Mouse (Mus musculus): ENCODE measurements around the gene Slc4a4. TPM values are rescaled to one million over a fixed set of nuclear protein-coding genes. Genes with fewer than 3 reads are reported as not detected.

Gene Slc4a4
- total RNA-seq (2021), result 100 to 1,000 TPM; 154 to 161 TPM
- long read RNA-seq, experiment 1, full-length matches to known transcripts, result 14 of 36 reads
- long read RNA-seq, experiment 1, partial matches to known transcripts, result 10 of 36 reads
- long read RNA-seq, experiment 1, other reads (novel, unspliced or antisense), result 12 of 36 reads
- long read RNA-seq, experiment 2, full-length matches to known transcripts, result 34 of 73 reads
- long read RNA-seq, experiment 2, partial matches to known transcripts, result 25 of 73 reads
- long read RNA-seq, experiment 2, other reads (novel, unspliced or antisense), result 14 of 73 reads

GRCm38 (mm10) chr5:88886668-88887555, at the start of gene Slc4a4:
Gene Slc4a4, plus strand, starts transcription at chr5:88886818.
- DNase-seq (ENCODE audit: low spot score in 2 of 2), result peak in 1 of 2 experiments; percentile 34
- Histone ChIP-seq H3K4me3 (peak within 1 kb of the TSS; percentile 72), H3K27ac (peak within 1 kb of the TSS; percentile 92)

GRCm38 (mm10) chr5:88840080-88840798, 46.4 kb upstream of the Slc4a4 start:
- no peak for DNase-seq (ENCODE audit: low spot score in 2 of 2)
- TF ChIP-seq CTCF (conservative IDR thresholded peaks at IDR 0.05), result no peak
- Histone ChIP-seq H3K4me3 (no peak overlapping the region), H3K27ac (no peak overlapping the region)

More at GRCm38 (mm10) chr5:88886668-88887555, at the start of gene Slc4a4:
- no peak for TF ChIP-seq CTCF (conservative IDR thresholded peaks at IDR 0.05)

GRCm38 (mm10) chr5:88857311-88857710, 29.3 kb upstream of the Slc4a4 start:
- TF ChIP-seq CTCF (conservative IDR thresholded peaks at IDR 0.05), result no peak
- Histone ChIP-seq H3K27ac (no peak overlapping the region), H3K4me3 (no peak overlapping the region)
- no peak for DNase-seq (ENCODE audit: low spot score in 2 of 2)

- H3K4me3 ChIP-seq, result no peak overlapping the region
- DNase-seq (ENCODE audit: low spot score in 2 of 2), result no peak
- TF ChIP-seq CTCF (conservative IDR thresholded peaks at IDR 0.05), result no peak
- H3K27ac ChIP-seq, result no peak overlapping the region
These were observed 28.8 kb upstream of the Slc4a4 start for GRCm38 (mm10) chr5:88857801-88858200.

- Histone ChIP-seq H3K4me3 (no peak overlapping the region), H3K27ac (no peak overlapping the region)
- no peak for TF ChIP-seq CTCF (conservative IDR thresholded peaks at IDR 0.05)
- DNase-seq (ENCODE audit: low spot score in 2 of 2), result no peak
These were observed 28.4 kb upstream of the Slc4a4 start for GRCm38 (mm10) chr5:88858226-88858625.

- Histone ChIP-seq H3K4me3 (no peak overlapping the region), H3K27ac (no peak overlapping the region)
- DNase-seq (ENCODE audit: low spot score in 2 of 2), result no peak
- TF ChIP-seq CTCF (conservative IDR thresholded peaks at IDR 0.05), result peak; percentile 75
These were observed 24.5 kb upstream of the Slc4a4 start for GRCm38 (mm10) chr5:88862163-88862562.

GRCm38 (mm10) chr5:88862794-88863193, 23.8 kb upstream of the Slc4a4 start:
- Histone ChIP-seq H3K27ac (no peak overlapping the region), H3K4me3 (no peak overlapping the region)
- DNase-seq (ENCODE audit: low spot score in 2 of 2), result no peak
- no peak for TF ChIP-seq CTCF (conservative IDR thresholded peaks at IDR 0.05)

GRCm38 (mm10) chr5:88884101-88884500, 2.5 kb upstream of the Slc4a4 start:
- H3K4me3 ChIP-seq, result no peak overlapping the region
- TF ChIP-seq CTCF (conservative IDR thresholded peaks at IDR 0.05), result peak; percentile 85
- H3K27ac ChIP-seq, result no peak overlapping the region
- DNase-seq (ENCODE audit: low spot score in 2 of 2), result peak; percentile 28 to 29

- TF ChIP-seq CTCF (conservative IDR thresholded peaks at IDR 0.05), result no peak
- no peak for DNase-seq (ENCODE audit: low spot score in 2 of 2)
- H3K4me3 ChIP-seq, result no peak overlapping the region
- H3K27ac ChIP-seq, result peak overlapping the region; percentile 92; the same call in 1 of the 2 replicates
These were observed 1.1 kb upstream of the Slc4a4 start for GRCm38 (mm10) chr5:88885503-88885902.

GRCm38 (mm10) chr5:88885944-88886343, 674 bp upstream of the Slc4a4 start:
- TF ChIP-seq CTCF (conservative IDR thresholded peaks at IDR 0.05), result no peak

GRCm38 (mm10) chr5:88886349-88886667, 310 bp upstream of the Slc4a4 start:
- Histone ChIP-seq H3K4me3 (peak overlapping the region; percentile 72), H3K27ac (peak overlapping the region; percentile 92; the same call in 1 of the 2 replicates)
- TF ChIP-seq CTCF (conservative IDR thresholded peaks at IDR 0.05), result no peak
- DNase-seq (ENCODE audit: low spot score in 2 of 2), result no peak

More at GRCm38 (mm10) chr5:88885944-88886343, 674 bp upstream of the Slc4a4 start:
- Histone ChIP-seq H3K4me3 (peak overlapping the region; percentile 72), H3K27ac (peak overlapping the region; percentile 92; the same call in 1 of the 2 replicates)
- no peak for DNase-seq (ENCODE audit: low spot score in 2 of 2)

GRCm38 (mm10) chr5:88887556-88888412, 1.2 kb downstream of the Slc4a4 start:
- no peak for DNase-seq (ENCODE audit: low spot score in 2 of 2)
- H3K27ac ChIP-seq, result peak overlapping the region; percentile 92
- TF ChIP-seq CTCF (conservative IDR thresholded peaks at IDR 0.05), result no peak
- peak overlapping the region; percentile 72 for H3K4me3 ChIP-seq
